Mouse (Mus musculus): ENCODE measurements around the gene Ildr1. TPM values are rescaled to one million over a fixed set of nuclear protein-coding genes. Genes with fewer than 3 reads are reported as not detected.

Gene Ildr1
- polyA plus RNA-seq, 1 experiment = not detected

DNA sequence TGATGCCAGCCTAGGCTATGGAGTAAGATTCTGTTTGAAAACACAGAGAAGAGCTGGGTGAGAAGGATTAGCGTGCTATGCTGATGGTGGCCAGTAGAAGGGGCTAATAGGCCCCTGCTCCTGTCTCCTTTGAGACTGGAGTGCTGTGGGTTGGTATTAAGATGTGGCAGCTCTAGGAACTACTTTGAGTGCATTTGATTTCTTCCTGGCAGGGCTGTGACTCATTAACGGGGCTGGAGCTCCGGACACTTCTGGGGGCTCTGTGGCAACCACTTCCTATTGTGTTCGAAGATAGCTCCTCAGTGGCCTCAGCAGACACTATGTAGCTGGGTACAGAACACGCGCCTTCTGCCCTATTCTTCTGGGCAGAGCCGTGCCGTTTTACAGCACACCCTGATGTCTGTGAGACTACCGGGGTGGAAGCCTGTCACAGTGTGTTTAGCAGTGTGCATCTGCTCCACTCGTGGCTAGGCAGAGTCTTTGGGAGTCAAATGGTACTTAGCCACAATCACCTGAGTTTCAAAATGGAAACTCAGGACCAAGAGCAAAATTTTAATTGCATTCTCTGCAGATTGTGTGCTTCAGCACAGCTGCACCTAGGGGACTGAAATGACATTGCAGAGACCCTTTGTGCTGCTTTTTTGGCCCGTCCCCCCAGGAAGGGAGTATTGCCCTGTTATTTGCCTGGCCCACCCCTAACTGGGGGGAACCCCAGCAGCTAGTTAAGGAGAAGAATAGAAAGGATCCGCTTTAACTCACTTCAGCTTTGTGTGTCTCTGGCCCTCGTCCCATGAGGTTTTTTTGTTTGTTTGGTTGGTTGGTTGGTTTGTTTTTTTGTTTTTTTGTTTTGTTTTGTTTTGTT, 26.6 kb downstream of the Ildr1 start:
- Histone ChIP-seq H3K27ac (replicated peaks; ENCODE audit: low read depth, low read length) (no peak overlapping the region), H3K4me1 (ENCODE audit: control insufficient read depth, insufficient read depth, insufficient read length, low read length) (no peaks in the 10 kb centered on the region), H3K4me3 (ENCODE audit: insufficient read depth, low read depth, low read length) (no peak overlapping the region)

DNA sequence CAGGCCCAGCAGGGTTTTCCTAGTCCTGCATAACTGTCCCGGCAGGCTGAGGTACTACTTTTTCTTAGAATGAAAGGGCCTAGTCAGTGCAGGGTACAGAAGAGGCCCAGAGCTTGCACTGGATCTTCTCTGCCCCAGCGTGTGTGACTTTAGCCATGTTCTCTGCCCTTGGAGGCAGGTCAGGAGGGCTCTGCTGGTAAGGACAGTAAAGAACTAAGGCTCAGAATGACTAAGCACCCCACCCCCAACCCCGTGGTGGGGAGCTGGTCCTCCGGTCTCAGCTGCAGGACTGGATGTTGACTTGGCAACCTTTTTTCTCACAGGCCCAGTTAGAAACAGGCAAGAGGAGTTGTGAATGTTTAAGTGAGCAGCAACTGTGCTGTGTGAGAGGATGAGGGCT, 29.0 kb downstream of the Ildr1 start:
- H3K27ac ChIP-seq (replicated peaks; ENCODE audit: low read depth, low read length) = no peak overlapping the region
- no peak overlapping the region for H3K4me3 ChIP-seq (ENCODE audit: insufficient read depth, low read depth, low read length)
- H3K4me1 ChIP-seq (ENCODE audit: control insufficient read depth, insufficient read depth, insufficient read length, low read length) = no peaks in the 10 kb centered on the region

- H3K27ac ChIP-seq (replicated peaks; ENCODE audit: low read depth, low read length) = no peak overlapping the region
- no peak overlapping the region for H3K4me3 ChIP-seq (ENCODE audit: insufficient read depth, low read depth, low read length)
- H3K4me1 ChIP-seq (ENCODE audit: control insufficient read depth, insufficient read depth, insufficient read length, low read length) = no peaks in the 10 kb centered on the region
These were observed 30.2 kb downstream of the Ildr1 start for GRCm38 (mm10) chr16:36723880-36724443.

DNA sequence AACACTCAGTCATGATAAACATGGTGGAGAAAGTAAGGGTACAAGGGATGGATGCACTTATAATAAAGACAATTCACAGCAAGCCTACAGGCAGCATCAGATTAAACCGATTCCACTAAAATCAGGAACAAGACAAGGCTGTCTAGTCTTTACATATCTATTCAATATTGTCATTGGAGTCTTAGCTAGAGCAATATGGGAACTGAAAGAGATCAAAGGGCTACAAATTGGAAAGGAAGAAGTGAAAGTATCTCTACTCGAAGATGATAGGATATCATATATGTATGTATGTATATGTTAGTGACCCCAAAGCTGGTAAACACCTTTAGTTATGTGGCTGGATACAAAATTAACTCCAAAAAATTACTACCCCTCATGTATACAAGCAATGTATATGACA, 35.2 kb downstream of the Ildr1 start:
- no peak overlapping the region for H3K4me3 ChIP-seq (ENCODE audit: insufficient read depth, low read depth, low read length)
- H3K27ac ChIP-seq (replicated peaks; ENCODE audit: low read depth, low read length) = no peak overlapping the region
- H3K4me1 ChIP-seq (ENCODE audit: control insufficient read depth, insufficient read depth, insufficient read length, low read length) = no peaks in the 10 kb centered on the region

DNA sequence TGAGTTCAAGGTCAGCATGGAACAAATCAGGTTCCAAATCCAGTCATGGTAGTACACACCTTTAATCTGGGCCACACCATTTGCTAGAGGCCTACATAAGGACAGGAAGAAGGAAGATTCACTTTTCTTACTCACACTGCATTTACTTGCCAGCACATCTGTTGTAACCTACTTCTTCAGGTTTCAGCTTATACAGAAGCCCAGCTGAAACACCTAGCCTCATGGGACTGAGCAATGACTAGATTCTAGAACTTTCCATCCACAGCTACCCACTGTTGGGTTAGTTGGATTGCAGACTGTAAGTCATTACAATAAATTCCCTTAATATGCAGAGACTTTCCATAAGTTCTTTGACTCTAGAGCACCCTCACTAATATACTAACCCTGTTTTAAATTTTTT, 38.8 kb downstream of the Ildr1 start:
- Histone ChIP-seq H3K4me1 (ENCODE audit: control insufficient read depth, insufficient read depth, insufficient read length, low read length) (no peaks in the 10 kb centered on the region), H3K4me3 (ENCODE audit: insufficient read depth, low read depth, low read length) (no peak overlapping the region), H3K27ac (replicated peaks; ENCODE audit: low read depth, low read length) (no peak overlapping the region)

GRCm38 (mm10) chr16:36733827-36734226, 40.0 kb downstream of the Ildr1 start:
- Histone ChIP-seq H3K4me3 (ENCODE audit: insufficient read depth, low read depth, low read length) (no peak overlapping the region), H3K4me1 (ENCODE audit: control insufficient read depth, insufficient read depth, insufficient read length, low read length) (no peaks in the 10 kb centered on the region), H3K27ac (replicated peaks; ENCODE audit: low read depth, low read length) (no peak overlapping the region)

- H3K4me3 ChIP-seq (ENCODE audit: insufficient read depth, low read depth, low read length) = no peak overlapping the region
- no peak overlapping the region for H3K27ac ChIP-seq (replicated peaks; ENCODE audit: low read depth, low read length)
- H3K4me1 ChIP-seq (ENCODE audit: control insufficient read depth, insufficient read depth, insufficient read length, low read length) = no peaks in the 10 kb centered on the region
These were observed 41.6 kb downstream of the Ildr1 start for GRCm38 (mm10) chr16:36735421-36735820.

DNA sequence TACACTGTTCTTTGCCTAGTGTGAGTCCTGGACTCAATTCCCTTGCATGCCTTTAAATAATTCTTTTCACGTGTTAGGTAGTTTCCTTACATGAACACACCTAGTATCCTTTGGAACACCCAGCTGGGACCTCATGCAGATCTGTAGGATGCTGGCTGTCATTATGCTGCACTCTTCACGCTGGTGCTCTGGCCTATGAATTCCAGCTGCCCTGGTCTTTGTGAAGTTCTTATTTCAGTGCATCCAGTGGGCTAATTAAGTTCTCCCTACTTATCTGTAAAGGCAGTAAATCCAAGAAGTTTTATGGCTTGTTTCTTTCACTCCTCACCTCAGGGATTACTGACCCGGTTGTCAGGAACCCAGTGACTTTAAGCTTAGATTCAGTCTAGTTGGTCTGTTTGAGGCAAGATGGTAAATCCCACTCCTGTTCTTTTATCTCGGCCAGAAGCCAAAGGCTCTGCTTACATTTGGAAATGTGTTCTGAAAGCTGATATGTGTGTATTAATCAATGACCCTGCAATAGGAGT, 45.7 kb downstream of the Ildr1 start:
- no peak overlapping the region for H3K27ac ChIP-seq (replicated peaks; ENCODE audit: low read depth, low read length)
- H3K4me1 ChIP-seq (ENCODE audit: control insufficient read depth, insufficient read depth, insufficient read length, low read length) = no peaks in the 10 kb centered on the region
- no peak overlapping the region for H3K4me3 ChIP-seq (ENCODE audit: insufficient read depth, low read depth, low read length)

- Histone ChIP-seq H3K4me1 (ENCODE audit: control insufficient read depth, insufficient read depth, insufficient read length, low read length) (no peaks in the 10 kb centered on the region), H3K27ac (replicated peaks; ENCODE audit: low read depth, low read length) (no peak overlapping the region), H3K4me3 (ENCODE audit: insufficient read depth, low read depth, low read length) (no peak overlapping the region)
These were observed 49.8 kb downstream of the Ildr1 start for GRCm38 (mm10) chr16:36743580-36743979.

- Histone ChIP-seq H3K4me3 (ENCODE audit: insufficient read depth, low read depth, low read length) (no peak overlapping the region), H3K27ac (replicated peaks; ENCODE audit: low read depth, low read length) (no peak overlapping the region), H3K4me1 (ENCODE audit: control insufficient read depth, insufficient read depth, insufficient read length, low read length) (no peaks in the 10 kb centered on the region)
These were observed 53.3 kb downstream of the Ildr1 start for GRCm38 (mm10) chr16:36747068-36747467.

- Histone ChIP-seq H3K4me1 (ENCODE audit: control insufficient read depth, insufficient read depth, insufficient read length, low read length) (no peaks in the 10 kb centered on the region), H3K27ac (replicated peaks; ENCODE audit: low read depth, low read length) (no peak overlapping the region), H3K4me3 (ENCODE audit: insufficient read depth, low read depth, low read length) (no peak overlapping the region)
These were observed 54.0 kb downstream of the Ildr1 start for GRCm38 (mm10) chr16:36747767-36748166.

DNA sequence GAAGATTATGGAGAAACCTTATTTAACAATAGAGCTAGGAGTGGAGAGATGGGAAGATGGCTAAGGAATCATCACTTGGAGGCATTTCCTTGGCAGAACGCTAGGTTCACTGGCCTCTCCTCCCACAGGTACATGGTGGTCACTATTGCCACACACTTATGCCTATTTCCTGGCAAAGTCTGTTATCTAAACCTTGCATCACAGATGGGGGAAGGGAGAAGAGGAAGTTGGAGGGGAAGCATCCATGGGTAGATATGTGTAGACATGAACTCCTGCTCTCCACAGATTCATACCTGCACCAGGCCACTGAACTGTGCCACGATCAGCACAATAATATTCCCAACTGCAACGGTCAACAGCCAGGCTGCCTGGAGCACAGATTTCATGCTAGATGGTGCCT, 58.2 kb downstream of the Ildr1 start:
- Histone ChIP-seq H3K27ac (replicated peaks; ENCODE audit: low read depth, low read length) (no peak overlapping the region), H3K4me1 (ENCODE audit: control insufficient read depth, insufficient read depth, insufficient read length, low read length) (no peaks in the 10 kb centered on the region), H3K4me3 (ENCODE audit: insufficient read depth, low read depth, low read length) (no peak overlapping the region)

DNA sequence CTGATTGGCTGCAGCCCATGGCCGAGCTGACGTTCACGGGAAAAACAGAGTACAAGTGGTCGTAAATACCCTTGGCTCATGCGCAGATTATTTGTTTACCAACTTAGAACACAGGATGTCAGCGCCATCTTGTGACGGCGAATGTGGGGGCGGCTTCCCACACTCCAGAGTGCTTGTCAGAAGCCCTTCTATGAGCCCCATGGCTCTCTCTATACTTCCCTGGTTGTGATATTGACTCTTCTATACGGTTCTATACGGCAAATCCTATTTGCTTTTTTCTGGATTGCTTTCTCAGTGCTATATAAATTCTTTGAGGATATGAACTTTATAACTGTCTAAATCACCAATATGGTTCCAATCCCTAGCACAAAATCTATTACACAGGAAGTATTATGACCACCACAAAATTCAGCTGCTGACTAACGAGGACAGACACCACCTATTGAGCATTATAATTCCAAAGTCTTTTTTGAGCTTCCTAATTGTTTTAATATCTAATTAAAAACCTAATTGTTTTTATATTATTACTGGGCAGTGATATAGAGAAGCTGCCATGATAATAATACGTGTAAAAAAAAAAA, 76.5 kb downstream of the Ildr1 start:
- Histone ChIP-seq H3K4me3 (ENCODE audit: insufficient read depth, low read depth, low read length) (no peak overlapping the region), H3K27ac (replicated peaks; ENCODE audit: low read depth, low read length) (no peak overlapping the region), H3K4me1 (ENCODE audit: control insufficient read depth, insufficient read depth, insufficient read length, low read length) (no peaks in the 10 kb centered on the region)

GRCm38 (mm10) chr16:36770830-36771229, 77.1 kb downstream of the Ildr1 start:
- Histone ChIP-seq H3K4me3 (ENCODE audit: insufficient read depth, low read depth, low read length) (no peak overlapping the region), H3K27ac (replicated peaks; ENCODE audit: low read depth, low read length) (no peak overlapping the region), H3K4me1 (ENCODE audit: control insufficient read depth, insufficient read depth, insufficient read length, low read length) (no peaks in the 10 kb centered on the region)

DNA sequence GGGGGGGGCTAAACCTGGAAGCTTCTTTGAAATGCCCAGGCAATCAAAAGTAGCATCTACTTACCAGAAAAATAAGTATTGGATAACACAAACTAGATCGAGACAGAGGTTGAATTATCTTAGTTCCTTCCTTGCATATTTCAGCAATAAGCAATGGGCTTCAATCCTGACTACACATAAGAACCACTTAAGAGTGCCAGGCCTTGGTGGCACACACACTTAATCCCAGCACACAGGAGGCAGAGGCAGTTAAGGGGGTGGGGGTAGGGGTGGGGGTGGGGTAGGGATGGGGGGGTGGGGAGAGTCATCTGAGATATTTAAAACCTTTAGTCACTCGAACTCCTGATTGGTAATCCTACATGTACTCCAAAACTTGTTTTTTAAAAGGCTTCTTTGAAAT, 77.5 kb downstream of the Ildr1 start:
- Histone ChIP-seq H3K27ac (replicated peaks; ENCODE audit: low read depth, low read length) (no peak overlapping the region), H3K4me3 (ENCODE audit: insufficient read depth, low read depth, low read length) (no peak overlapping the region)

GRCm38 (mm10) chr16:36771703-36772102, 77.9 kb downstream of the Ildr1 start:
- H3K27ac ChIP-seq (replicated peaks; ENCODE audit: low read depth, low read length) = no peak overlapping the region
- no peak overlapping the region for H3K4me3 ChIP-seq (ENCODE audit: insufficient read depth, low read depth, low read length)

More for the DNA sequence above, 77.5 kb downstream of the Ildr1 start:
- H3K4me1 ChIP-seq (ENCODE audit: control insufficient read depth, insufficient read depth, insufficient read length, low read length) = no peaks in the 10 kb centered on the region

More at GRCm38 (mm10) chr16:36771703-36772102, 77.9 kb downstream of the Ildr1 start:
- no peaks in the 10 kb centered on the region for H3K4me1 ChIP-seq (ENCODE audit: control insufficient read depth, insufficient read depth, insufficient read length, low read length)
